Mouse (Mus musculus) mouse embryonic stem cell (cell line): Measurements from ENCODE around the gene Ppp1r35.

ENCODE experiments used
- in situ Hi-C, 2 experiments: fragments of 300-500 bp; cut with MboI; formaldehyde crosslinking; loops; 1 replicate in 1 of 2; 3 replicates in 1 of 2; pipeline ENCODE4 v1.14.3; 2019 to 2020; ENCODE audit warnings: low sequenced_read_pairs in 2 of 2, low pct_unique_long_range_greater_than_20kb in 1 of 2, mixed read lengths in 1 of 2; ENCODE audit not compliant: unreplicated experiment in 1 of 2

The Ppp1r35 gene

DNA sequence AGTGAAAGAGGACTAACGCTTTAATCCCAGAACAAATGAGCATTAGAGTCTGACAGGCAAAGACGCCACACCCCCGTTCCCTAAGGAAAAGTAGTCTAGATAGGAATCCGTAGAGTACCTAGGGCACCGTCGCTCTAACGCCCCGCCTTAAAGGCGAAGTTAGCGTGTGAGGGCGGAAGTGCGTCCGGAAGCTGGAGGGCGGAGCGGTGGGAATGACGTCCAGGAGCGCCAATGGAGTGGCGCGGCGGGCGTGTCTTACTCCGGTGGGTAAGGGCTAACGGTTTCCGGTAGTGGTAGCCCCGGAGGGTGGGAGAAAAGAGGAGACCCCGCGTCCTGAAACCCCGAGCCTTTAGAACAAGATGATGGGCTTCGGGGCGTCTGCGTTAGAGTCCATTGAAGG is at the start of gene Ppp1r35:
Ppp1r35 (plus strand) TSS at position 215 of the 400 bp plus-strand sequence.
- in situ Hi-C loops: no loop called here

- in situ Hi-C loops: no loop called here
These were observed 44.9 kb upstream of the Ppp1r35 start for GRCm38 (mm10) chr5:137733638-137734288.

DNA sequence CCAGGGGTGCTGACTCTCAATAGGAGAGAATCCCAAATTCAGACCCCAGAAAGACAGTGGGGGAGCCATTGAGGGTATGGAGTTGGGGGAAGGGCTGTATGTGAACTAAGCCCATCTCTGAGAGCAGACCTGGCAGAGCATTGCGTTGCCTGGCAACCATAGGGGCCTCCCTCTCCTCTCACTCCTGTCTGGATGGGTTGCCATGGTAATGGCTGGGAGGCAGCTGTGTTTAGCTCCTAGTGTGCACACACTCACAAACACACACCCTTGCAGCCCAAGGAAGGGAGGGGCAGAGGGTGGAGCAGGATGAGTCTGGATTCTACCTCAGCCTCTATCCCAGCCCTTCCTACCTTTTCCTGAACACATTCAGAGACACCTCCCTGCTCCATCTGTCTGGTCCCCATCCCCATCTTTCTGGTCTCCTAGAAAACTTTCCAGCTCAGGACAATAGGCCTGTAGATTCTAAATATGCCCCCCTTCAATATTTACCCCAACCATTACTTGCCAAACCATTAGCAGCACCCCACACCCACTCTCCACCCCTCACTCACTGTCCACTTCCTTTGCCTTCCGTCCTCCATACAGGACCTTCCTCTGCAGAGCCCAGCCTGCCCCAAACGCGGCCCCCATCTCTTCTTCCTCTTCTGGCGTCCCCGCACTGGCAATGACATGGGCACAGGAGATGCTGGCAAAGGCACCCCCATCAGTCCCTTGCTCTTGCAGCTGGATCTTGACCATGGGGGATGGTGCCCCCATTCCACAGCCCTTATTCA is 44.2 kb upstream of the Ppp1r35 start:
- in situ Hi-C loops: no loop called here

GRCm38 (mm10) chr5:137737400-137737940 is 41.2 kb upstream of the Ppp1r35 start:
- in situ Hi-C loops: no loop called here

GRCm38 (mm10) chr5:137738516-137738915 is 40.1 kb upstream of the Ppp1r35 start:
- in situ Hi-C loops: no loop called here

DNA sequence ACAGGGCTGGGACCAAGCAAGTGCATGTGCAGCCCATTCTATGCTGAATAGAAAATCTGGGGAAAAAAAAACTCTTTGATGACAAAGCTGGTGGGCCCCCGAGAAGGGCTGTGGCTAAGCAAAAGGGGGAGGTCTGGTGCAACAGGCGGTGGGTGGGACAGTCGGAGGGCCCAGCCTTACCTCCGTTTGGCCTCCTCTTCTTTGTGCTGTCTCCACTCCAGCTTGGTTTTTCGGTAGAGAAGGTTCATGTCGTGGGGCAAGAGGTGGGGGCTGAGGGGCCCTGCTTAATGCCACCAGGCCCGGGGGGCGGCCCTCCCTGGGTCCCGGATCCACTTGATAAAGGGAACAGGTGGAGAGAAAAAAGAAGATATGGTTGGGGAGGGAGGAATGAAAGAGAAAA is 39.2 kb upstream of the Ppp1r35 start:
- in situ Hi-C loops: no loop called here

DNA sequence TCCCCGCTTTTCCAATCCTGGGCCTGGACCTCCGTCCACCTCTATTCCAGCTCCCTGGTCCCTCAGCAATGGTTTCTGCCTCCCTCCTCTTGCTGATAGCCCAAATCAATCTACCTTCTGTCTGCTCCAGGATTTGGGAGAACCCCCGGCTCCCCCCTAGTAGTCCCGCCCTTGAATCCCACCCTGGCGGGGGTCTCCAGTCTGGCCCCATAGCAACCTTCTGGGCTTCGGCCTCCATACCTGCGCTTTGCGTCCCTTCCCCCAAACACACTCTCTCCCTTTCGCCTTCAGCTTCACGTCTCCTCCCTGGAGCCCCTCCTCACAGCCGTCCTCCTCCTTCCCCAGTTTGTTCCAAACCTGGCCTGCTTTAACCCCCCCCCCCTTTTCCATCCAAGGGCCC is 38.1 kb upstream of the Ppp1r35 start:
- in situ Hi-C loops: no loop called here

DNA sequence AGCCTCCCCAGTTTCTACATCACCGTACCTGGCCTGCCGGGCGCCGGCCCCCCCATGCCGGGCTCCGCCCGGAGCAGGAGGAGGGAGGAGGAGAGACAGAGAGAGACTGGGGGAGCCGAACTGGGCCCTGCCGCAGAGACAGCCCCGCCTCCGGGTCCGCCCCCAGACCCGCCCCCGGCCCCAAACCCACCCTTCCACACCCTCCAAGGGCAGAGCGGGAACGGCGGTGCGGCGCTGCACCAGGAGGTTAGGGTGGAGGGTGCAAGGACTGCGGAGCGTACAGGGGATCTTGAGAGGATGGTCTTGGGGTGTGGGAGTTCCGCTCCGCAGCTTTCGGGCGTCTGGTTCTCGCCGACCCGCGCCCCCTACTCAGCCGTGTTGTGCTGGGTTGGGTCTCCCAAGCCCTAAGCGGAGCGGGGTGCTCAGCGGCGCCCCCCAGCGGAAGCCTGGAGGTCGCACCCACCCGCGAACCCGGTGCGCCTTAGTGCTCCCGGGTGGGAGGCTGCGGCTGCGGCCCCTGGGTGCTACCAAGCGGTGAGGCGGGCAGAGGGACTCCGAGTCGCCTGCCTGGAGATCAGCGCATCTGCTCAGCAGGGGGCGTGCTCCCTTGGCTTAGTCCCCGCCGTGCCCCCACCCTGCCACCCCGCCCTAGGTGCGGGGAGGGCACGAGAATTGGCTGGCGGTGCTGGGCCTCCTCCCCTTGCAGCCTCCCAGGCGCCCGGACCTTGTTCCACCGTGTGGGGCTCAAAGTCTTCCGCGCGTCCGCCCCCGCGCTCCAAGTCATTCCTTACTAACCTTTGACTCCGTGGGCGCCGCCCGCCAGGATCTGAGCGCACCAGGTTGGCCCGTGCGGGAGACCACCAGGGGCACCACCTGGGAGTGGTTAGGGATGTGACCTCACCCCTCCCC is 37.4 kb upstream of the Ppp1r35 start, which contains the start of gene Nyap1:
Nyap1 (minus strand) TSS at position 585 of the 909 bp plus-strand sequence.
- in situ Hi-C loops: no loop called here

DNA sequence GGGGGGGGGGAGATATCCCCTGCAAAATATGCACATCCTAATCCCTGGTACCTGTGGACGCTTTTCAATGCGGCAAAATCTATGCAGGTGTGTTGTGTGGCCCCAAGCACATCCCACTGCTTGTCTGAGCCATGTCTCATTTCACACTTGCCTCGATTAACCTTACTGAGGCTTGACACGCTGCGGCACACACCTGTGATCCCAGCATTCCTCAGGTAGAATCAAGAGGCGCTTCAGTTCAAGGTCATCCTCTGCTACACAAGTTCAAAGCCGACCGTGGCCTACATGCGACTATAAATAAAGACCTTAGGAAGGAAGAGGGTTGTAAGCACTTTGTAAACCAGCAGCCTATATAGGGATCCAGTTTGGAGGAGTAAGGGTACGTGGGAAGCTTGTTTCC is 36.6 kb upstream of the Ppp1r35 start:
- in situ Hi-C loops: no loop called here

- in situ Hi-C loops: no loop called here
These were observed 35.8 kb upstream of the Ppp1r35 start for GRCm38 (mm10) chr5:137742836-137743235.

GRCm38 (mm10) chr5:137744197-137744596 is 34.5 kb upstream of the Ppp1r35 start:
- in situ Hi-C loops: no loop called here

DNA sequence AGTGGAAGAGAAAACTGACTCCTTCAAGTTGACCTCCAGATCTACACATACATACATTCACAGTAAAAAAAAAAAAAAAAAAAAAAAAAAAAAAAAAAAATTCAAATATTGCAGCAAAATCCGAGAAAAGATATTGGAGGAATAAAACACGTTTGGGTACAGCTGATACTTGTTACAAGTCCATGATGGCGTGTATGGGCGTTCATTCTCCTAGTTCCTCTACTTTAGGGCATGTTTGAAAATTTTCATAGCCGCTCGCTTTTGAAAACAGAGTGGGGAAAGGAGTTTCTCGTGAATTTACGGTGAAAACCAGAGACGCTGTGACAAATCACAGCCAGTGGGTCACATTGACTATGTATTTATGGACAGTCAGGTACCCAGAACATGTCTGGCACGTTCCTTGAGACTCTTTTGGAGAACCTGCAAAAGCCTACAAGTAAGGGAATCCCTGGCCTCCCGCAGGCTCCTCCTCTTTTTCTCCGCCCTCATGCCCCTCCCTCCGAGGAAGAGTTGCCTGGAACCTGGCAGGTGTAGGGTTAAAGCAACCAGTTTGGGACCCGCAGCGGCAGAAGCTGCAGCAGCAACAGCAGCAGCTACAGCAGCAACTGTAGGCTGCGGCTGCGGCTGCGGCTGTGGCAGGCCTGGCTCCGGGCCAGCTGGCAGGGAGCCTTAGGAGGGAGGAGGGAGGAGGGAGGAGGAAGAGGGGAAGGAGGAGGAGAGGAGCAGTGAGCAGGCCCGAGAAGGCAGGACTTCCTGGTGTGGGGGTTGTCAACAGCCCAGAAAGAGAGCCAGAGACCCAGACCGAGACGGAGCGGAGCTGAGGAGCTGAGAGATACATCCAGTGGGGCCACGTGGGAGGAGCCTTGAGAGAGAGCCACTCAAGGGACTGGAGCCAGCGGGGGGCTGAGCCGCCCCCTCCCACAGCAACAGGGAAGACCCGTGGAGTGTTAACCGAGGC is 33.2 kb upstream of the Ppp1r35 start, which contains the start of gene Tsc22d4:
Tsc22d4 (plus strand) TSS at position 517 of the 958 bp plus-strand sequence.
- in situ Hi-C loops: no loop called here

DNA sequence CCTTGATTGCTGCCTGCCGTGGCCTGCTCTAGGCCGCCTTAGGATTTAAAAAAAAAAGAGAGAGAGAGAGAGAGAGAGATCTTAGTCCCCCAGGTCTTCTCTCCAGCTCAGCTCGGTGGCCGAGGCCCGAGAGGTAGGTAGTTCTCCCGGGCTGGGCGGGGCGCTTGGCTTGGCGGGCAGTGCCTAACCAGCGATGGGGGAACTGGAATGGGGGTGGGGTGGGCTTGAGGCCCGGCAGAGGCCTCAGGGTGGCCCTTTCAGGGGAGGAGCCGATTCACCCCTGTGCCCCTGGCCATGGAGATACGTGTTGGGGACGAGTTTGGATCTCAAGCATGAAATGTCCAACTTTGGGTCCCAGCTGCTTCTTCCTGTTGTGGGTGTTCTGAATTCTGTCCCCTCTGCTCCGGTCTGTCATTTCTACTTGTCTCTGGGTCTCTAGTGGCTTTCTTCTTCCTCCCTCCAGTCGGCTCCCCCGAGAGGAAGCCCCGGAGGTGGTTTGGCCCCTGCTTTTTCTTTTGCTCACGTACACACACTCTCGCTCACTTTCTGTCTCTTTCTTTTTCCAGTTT is 32.3 kb upstream of the Ppp1r35 start:
- in situ Hi-C loops: no loop called here

- in situ Hi-C loops: no loop called here
These were observed 31.8 kb upstream of the Ppp1r35 start for GRCm38 (mm10) chr5:137746851-137747325.

- in situ Hi-C loops: no loop called here
These were observed 31.2 kb upstream of the Ppp1r35 start for GRCm38 (mm10) chr5:137747326-137747961.

DNA sequence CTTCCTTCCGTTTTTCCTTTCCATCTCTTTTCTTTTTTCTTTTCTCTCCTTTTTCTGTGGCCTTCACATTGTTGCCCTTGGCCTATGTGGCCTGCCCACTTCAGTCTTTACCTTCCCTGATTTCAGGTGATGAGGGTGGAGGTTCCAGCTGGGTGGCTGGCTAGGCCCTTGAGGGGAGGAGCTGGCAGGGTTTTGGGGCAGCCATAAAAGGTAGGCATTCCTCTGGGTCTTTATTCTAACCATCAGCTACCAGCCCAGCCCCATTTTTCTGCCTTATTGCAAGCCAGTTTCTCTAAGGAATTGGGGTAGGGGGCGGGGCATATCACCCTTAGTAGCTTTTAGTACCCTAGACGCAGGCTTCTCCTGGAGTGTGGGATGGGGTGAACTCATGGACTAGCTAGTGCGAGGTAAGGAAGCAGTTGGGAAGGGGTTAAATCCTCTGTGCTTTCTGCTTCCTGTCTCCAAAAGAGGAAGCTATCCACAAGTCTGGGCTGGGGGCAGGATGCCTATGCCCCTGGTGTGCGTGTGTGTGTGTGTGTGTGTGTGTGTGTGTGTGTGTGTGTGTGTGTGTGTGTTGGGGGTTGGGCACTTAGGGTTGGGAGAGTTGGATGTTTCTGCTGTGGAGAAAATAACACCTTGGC is 30.4 kb upstream of the Ppp1r35 start:
- in situ Hi-C loops: no loop called here
